Mouse (Mus musculus) forebrain, embryonic 11.5 days (tissue): Measurements from ENCODE around the gene Prl2b1. TPM values are rescaled to one million over a fixed set of nuclear protein-coding genes. Genes with fewer than 3 reads are reported as not detected.

Source experiments
- polyA plus RNA-seq: library from polyadenylated mRNA; unstranded; fragments of >200 nt; fragmentation: Nextera tagmentation; extraction: Ambion mirVana; gene quantifications from 2 replicates; pipeline ENCODE4 v1.2.1, GENCODE M21; 2014

Prl2b1 gene
- polyA plus RNA-seq, 1 experiment from 2014 or later: not detected

Other genes with a start within 250 kb of the Prl2b1 start
- gene Prl3d3, start 234.1 kb downstream of the Prl2b1 start, polyA plus RNA-seq: not detected in 2 replicates
- gene Prl3c1, start 194.2 kb downstream of the Prl2b1 start, polyA plus RNA-seq: not detected in 2 replicates
- gene Prl3b1, start 149.0 kb downstream of the Prl2b1 start, polyA plus RNA-seq: 0.43 TPM in 1 of 2 replicates, not detected in the other
- not detected in 2 replicates for gene Prl3a1, start 131.4 kb downstream of the Prl2b1 start, polyA plus RNA-seq
- not detected in 2 replicates for gene Prl6a1, start 78.2 kb downstream of the Prl2b1 start, polyA plus RNA-seq
- not detected in 2 replicates for gene Prl8a2, start 45.2 kb downstream of the Prl2b1 start, polyA plus RNA-seq
- not detected in 2 replicates for gene Prl8a6, start 47.8 kb upstream of the Prl2b1 start, polyA plus RNA-seq
- gene Prl8a8, start 122.4 kb upstream of the Prl2b1 start, polyA plus RNA-seq: not detected in 2 replicates
- gene Prl8a9, start 173.8 kb upstream of the Prl2b1 start, polyA plus RNA-seq: not detected in 2 replicates
- not detected in 2 replicates for gene Prl8a1, start 191.3 kb upstream of the Prl2b1 start, polyA plus RNA-seq
- not detected in 2 replicates for gene Prl7b1, start 219.7 kb upstream of the Prl2b1 start, polyA plus RNA-seq